Mouse (Mus musculus) cerebellum, adult 11-12 months (tissue): ENCODE results near the gene Fcgrt.
"Not testable (repeated sequence)": the region's sequence is repeated elsewhere in the genome, so short reads cannot be mapped to it uniquely, and the experiment has no call there.

ENCODE experiments used
- DNase-seq: peaks from one replicate; pipeline ENCODE4 v3.0.0; 2022

Gene Fcgrt

GRCm38 (mm10) chr7:45107052-45107645, 3.5 kb upstream of the Fcgrt start:
- no peak for DNase-seq

DNA sequence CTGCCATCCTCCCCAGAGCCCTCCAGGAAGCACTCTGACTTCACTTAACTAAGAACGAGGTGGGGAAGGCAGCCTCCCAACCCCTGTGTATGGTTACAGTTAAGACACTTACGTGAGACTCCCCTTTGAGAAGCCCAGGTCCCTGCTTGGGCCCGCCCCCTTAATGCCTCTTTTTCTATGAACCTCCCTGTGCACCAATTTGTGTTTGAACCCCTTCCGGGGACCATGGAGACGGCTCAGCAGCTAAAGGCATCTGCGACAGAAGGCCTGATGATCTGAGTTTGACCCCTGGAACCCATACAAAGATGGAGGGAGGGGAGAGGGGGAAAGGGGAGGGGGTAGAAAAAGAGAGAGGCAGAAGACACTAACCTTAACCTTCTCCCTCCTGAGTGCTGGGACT, 2.8 kb upstream of the Fcgrt start:
- no peak for DNase-seq

DNA sequence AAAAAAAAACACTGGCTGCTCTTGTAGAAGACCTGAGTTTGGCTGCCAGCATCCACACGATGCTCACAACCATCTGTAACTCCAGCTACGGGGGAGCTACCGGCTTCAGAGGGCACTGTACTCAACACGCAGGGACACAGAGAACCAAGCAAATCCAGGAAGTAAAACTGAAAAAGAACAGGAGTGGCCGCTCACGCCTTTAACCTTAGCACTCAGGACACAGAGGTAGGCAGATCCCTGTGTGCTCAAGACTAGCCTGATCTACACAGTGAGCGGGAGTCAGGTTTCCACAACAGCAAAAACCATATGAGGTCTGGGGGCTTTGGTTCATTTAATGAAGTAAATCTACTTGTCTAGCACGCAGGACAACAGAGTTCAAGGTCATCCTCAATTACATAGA, 1.8 kb upstream of the Fcgrt start:
- no peak for DNase-seq

- no peak for DNase-seq
Observed at GRCm38 (mm10) chr7:45104941-45105340, 1.3 kb upstream of the Fcgrt start.

DNA sequence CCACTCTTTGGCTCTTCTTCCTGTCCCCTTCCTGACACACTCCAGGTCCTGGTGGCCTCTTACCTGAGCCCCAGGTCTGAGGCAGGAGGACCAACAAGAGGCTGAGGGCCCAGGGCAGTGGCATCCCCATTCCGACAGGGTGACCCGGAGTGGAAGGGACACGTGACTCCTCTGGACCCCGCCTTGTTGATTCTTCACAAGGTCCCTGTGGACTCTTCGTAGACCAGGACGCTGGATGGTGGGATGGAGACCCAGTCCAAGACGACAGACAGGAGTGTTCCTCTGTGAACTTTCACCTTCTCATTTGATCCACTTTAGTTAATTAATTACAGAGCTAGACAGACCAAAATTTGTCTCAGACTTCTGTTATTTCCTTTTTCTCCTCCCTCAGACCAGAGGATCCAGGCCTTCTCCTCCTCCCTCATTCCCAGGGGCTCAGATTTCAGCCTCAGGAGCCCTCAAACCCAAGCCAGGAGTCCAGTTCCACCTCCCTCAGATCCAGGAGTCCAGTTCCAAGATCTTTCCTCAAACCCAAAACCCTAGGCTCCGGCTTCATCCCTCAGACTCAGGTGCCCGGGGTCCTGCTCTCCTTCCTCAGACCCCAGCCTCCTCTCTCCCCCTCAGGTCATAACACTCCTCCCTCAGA, 588 bp downstream of the Fcgrt start:
- no peak for DNase-seq

DNA sequence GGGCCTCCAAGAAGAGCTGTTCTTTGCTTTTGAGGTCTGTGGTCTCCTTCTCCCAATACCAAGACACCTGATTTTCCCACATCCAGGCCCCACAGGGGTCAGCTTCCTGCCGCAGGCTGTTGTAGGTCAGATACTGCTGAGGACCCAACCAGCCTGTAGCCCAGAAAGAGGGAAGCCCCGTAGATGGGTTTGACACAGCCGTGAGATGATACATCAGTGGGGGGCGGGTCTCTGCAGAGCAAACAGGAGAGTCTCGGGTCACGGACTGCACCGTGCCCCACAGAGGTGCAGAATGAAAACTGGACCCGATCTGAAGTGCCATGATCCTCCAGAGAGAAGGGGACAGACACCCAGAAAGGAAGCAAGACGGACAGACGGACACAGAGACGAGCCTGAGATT, 1.2 kb downstream of the Fcgrt start:
- DNase-seq = no peak

DNA sequence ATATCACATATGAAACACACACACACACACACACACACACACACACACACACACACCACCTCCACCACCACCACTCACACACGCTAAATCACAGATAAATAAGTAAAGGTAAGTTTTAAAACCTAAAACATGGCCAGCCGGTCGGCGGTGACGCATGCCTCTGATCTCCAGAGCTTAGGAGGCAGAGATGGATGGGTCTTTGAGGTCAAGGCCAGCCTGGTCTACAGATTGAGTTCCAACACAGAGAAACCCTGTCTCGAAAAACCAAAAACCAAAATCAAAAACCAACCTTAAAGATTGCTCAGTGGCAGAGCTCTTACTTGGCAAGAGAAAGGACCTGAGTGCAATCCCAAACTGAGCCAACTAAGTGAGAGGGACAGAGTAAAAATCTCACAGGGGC, 3.6 kb downstream of the Fcgrt start:
- no peak for DNase-seq

DNA sequence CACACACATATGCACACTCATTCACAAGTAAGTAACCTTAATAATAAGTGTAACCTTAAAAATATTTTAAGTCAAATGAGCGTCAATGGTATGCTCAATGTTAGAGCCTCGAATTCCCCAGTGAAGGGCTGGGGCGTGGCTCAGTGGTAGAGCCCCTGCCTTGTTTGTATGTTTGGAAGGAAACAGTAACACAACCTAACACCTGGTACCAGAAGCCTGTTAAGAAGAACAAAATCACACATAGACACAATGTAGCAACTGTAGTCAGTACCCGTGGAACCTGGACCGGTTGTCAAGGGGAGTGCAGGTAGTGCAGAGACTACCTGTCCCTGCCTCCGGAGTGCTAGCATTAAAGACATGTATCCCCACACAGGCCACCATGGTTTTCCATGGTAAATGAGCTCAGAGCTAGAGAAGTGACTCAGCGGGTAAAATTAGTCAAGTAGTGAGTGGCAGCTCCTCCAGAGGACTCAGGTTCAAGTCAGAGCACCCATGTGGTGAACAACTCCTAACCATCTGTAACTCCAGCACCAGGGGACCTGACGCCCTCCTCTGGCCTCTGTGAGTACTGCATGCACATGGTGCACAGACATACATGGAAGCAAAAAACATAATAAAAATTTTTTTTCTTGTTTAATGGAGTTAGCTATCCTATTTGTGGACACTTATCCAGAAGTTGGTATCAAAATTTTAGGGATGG, 5.0 kb downstream of the Fcgrt start:
- DNase-seq = no peak

DNA sequence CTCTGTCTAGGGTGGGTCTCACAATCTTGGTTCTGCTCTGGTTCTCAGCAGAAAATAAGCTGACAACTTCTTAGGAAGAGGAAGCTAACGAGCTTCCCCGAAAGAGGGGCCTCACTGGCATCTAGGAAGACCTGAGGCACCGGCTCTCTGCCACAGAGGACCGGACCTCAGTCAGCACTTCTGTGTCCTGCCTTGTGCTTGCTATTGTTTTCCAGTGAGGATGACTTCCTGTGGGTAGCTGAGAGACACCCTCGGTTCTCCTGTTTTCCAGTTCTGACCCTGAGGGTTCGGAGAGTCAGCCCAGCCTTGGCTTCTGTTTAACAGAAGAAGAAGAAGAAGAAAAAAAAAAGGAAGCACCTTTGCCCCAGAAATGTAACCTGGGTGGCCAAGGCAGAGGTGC, 6.2 kb downstream of the Fcgrt start:
- no peak for DNase-seq

DNA sequence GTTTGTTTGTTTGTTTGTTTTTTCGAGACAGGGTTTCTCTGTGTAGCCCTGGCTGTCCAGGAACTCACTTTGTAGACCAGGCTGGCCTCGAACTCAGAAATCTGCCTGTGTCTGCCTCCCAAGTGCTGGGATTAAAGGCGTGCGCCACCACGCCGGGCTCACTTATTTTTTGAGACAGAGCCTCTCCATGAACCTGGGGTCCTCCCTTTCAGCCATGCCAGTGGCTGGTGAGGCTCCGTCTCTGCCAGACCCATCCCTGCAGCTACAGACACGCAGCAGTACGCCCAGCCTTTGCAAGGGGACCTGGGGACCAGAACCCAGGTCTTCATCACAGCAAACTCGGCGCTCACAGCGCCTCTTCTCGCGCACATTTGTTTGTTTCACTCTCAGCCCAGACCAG, 7.7 kb downstream of the Fcgrt start:
- DNase-seq = not testable (repeated sequence)

- DNase-seq = no peak
Observed at GRCm38 (mm10) chr7:45095367-45095766, 8.3 kb downstream of the Fcgrt start.

DNA sequence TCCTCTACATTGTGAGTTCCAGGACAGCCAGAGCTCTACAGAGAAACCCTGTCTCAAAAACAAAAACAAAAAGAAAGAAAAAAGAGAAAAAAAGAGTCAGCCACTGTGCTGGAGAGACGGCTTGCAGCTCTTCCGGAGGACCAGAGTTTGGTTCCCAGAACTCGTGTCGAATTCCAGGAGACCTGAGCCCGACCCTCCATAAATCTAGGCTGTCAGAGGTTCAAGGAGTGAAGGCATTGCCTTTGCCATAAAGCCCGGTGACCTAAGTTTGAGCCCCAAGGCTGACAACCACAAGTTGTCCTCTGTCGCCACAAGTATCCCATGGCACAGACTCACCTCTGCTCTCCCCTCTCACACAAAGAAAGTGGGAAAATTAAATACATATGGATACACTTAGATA, 9.5 kb downstream of the Fcgrt start:
- DNase-seq = no peak

DNA sequence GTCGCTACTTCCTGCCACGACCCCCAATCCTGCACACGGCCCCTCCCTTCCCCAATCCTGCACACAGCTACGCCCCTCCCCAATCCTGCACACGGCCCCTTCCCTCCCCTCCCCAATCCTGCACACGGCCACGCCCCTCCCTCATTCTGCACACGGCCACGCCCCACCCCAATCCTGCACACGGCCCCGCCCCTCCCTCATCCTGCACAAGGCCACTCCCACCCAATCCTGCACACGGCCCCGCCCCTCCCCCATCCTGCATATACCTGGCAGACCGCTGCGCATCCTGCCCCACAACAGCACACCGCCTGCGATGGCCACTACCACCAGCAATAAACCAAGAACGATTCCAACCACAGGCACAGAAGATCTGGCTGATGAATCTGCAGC, 10.1 kb downstream of the Fcgrt start:
- DNase-seq = no peak

DNA sequence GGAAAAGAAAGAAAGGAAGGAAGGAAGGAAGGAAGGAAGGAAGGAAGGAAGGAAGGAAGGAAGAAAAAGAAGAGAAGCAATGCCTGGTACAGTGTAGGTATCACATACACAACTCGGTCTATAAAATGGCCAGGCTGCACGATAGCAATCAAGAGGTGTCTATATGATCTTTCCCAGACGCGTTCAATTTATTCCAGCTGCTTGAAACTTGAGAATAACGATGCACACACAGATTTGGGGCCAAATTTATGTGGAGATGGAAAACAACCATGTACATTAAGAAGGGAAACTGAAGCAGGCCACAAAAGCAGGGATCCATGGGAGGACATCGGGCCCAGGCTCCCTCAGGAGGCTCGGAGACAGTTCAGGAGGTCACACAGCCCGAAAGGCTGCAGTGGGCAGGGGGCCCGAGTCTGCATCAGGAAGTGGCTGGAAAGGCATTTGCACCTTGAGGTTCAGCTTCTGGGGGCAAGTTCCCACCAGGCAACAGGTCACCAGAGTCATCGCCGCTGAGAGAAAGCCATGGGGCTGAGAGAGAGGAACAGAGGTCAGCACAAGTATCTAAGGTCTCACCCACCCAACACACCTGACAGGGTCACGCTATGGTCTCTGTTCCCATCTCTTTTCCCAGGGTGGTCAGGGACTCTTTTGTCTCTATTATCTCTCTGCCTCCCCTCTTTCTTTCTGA, 10.7 kb downstream of the Fcgrt start:
- DNase-seq = no peak

GRCm38 (mm10) chr7:45092048-45092447, 11.6 kb downstream of the Fcgrt start, which contains the start of gene Rcn3:
Gene Rcn3 (minus strand): TSS chr7:45092221.
- DNase-seq = no peak

DNA sequence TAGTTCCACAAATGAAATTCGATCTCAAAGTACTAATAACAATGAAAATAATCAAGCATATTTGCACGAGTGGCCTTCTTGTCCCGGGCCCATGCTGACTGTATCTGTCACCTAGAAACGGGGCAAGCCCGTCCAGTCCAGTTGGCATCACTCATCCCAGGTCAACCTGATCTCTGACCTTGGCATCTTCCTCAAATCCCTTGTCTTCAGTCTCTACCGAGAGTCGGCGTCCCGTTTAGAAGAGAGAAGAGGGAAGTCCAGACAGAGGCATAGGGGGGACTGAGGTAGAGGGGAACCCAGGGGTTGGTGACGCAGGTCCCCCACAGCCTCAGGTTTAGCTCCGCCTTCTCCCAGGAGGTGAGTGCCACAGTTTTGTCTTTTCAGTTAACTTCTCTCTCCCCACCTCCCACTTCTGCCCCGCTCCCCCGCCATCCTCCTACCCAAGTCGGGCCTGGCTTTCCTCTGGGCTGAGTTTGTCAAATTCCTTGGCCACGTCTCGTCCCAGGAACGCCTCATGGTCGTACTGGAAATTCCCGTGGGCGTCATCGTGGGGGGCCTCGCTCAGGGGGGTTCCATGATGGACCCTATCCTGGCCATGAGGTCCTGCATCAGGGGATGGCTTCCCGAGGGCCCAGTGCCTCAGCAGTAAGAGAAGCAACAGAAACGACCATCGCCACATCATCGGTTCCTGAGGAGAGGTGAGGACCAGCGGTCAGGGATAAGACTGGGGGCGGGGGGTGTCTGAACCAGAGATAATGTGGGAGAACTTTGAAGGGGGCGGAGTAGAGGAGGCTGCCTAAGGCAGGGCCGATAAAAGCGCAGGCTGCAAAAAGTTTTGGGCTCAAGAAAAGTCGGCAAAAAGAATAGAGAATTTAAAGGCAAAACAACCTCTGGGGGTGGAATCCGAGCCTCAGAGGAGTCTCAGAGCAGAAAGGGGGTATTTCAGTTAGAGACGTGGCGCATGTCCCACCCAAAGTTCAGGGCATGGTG, 12.4 kb downstream of the Fcgrt start:
- no peak for DNase-seq

DNA sequence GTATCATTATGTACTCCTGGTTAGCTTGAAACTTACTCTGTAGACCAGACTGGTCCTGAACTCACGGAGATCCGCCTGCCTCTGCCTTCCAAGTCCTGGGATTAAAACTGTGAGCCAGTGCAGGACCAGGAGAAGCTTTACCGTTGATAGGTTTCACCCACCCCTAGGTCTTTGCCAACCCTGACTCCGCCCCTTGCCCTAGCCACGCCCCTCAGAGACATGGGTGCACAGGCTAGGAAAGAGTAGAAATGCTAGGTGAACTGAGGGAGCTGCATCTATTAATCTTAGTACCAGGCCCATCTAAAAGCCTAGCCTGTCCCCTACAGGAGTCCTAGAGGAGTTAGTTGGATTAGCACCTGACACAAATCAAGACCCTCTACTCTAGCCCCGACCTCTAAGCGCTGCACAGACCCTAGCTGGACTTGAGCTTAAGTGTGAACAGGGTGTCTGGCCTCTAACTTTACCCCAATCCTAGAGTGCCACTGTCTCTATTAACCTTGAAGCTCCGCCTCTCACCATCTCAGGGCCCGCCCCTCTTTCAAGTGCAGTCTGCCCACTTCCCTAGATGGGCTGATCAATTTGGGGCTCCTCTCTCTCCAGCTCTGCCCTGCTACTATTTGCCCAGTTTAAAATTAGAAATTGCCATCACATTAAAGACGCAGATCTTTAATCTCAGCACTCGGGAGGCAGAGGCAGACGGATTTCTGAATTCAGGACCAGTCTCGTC, 13.2 kb downstream of the Fcgrt start:
- no peak for DNase-seq

GRCm38 (mm10) chr7:45088597-45088996, 15.1 kb downstream of the Fcgrt start:
- no peak for DNase-seq

DNA sequence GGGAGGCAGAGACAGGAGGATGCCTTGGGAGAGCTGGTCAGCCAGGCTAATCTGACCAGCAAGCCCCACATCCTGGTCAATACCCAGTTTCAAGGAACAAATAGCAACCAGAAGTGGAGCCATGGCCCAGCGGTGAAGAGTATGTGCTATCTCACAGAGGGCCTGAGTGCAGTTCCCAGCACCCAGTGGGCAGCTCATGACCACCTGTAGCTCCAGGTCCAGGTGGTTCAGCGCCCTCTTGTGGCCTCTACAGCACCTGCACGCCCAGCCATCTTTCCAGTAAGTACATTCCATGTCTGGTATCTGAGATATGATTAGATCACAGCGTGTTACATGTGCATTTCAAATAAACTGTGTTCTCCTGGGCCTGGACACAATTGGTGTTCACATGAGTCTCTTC, 17.6 kb downstream of the Fcgrt start:
- DNase-seq = no peak

DNA sequence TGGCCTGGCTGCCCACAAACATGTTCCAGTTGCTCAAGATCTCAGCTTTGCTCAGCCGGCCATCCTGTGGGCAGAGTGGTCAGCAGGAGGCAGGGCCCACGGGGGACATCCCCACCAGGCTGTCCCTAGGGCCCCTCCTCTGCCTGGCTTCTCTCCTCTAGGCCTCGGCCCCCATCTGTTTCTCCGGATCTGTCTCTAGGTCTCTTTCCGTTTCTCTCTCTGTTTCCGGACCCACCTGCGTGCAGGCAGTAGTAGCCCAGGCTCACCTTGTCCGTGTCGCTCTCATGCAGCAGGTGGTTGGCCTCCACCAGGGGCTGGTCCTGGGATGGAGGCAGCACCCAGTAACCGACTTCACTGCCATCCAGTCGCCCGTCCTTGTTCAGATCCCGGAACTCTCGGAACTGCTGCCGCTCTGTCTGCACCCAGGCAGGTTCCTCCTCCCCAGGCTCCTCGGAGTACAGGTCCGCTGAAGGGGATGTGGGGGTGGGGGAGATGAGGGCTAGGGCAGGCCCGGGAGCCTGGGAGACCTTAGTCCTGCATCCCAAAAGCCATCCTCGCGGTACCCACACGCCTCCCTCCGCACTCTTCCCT, 20.3 kb downstream of the Fcgrt start:
- DNase-seq = no peak
